Mouse (Mus musculus) left cerebral cortex, adult 18-20 months (tissue): ENCODE results near the gene Cd244a. TPM values are rescaled to one million over a fixed set of nuclear protein-coding genes. Genes with fewer than 3 reads are reported as not detected.

Experiments
- DNase-seq, 2 experiments: peaks; one replicate each; pipeline ENCODE4 v3.0.0; 2021 to 2022; ENCODE audit warnings: low spot score in 2 of 2, mixed read lengths in 1 of 2
- microRNA-seq, 2 experiments: library from miRNA; unstranded; fragments of <30 nt; microRNA quantifications; one replicate each; pipeline ENCODE4 v1.2.0; 2021
- total RNA-seq, 2 experiments: library from RNA; stranded (reverse); gene quantifications; 2 replicates each; pipeline ENCODE4 v1.2.3; 2021

The Cd244a gene
- total RNA-seq, 2 experiments from 2014 or later, result 0.16 TPM; not detected in 1

DNA sequence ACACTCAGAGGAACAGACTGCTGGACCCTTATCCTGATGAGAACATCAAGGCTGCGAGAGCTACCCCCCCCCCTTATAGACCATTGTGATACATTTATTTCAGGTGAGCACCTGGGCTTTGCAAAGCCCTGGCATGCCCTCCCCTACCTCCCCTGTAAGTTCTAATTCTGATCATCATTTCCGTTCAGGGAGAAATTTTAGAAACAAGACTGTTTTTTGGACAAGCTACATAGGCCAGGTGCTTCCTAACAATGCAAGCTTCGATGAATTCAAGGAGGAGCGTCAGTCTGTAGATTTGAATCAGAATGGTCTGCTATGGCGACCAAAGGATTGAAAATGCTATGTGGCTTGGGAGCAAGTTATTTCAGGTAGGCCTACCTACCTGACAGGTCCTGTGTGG lies 88.7 kb downstream of the Cd244a start:
- no peak for DNase-seq

GRCm38 (mm10) chr1:171648840-171649239 lies 89.8 kb downstream of the Cd244a start:
- no peak for DNase-seq

DNA sequence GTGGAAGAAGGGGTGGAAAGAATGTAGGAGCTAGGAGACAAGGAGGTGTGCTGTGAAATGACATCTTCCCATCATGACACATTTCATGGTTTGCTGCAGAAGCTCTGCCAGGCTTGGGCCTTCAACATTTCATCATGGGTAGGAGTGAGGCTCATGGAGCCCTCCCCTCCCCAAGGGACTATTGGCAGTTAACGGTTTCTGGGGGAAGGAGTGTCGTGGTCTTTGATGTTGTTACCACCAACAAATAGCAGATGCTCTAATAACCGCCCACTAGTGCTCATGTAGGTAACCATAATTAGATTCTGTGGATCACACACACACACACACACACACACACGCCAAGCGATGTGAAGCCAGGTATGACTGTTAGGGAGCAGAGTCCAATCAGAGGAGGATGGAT lies 93.7 kb downstream of the Cd244a start, which contains the start of gene Slamf7:
Slamf7 (minus strand) TSS at position 302 of the 400 bp plus-strand sequence.
- no peak for DNase-seq

DNA sequence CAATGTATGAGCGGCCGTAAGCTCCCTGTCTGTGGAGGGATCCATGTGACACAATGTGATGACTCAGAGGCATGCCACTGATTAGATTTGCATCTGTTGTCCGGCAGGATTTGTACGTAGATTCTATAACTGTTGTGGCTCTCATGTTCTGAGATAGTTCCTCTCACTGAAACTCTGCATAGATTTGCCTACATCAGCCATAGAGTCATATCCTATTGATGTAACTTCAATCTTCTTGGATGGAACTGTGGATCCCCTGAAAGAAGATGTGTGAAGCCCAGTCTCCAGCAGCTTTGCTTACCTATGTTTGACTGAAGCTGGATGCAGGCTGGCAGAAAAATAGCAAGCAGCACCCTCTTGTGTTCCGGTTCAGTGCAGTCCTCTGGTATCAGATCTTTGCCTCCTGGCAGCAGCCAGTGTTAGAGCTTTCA lies 99.6 kb downstream of the Cd244a start:
- DNase-seq, result peak; percentile 16 to 43

Small RNAs within 50 kb of the gene (microRNA-seq; reads per million reads assigned to microRNA genes)
- gene Mir7683, result 0 reads per million in 2 experiments

Other genes with a start within 250 kb of the Cd244a start
- gene Dedd, start 230.0 kb upstream of the Cd244a start, total RNA-seq, result 10 to 100 TPM; 43.7 to 43.9 TPM
- 10 to 100 TPM; 43.3 to 47.9 TPM for gene Nit1, start 213.5 kb upstream of the Cd244a start, total RNA-seq
- gene Pfdn2, start 213.5 kb upstream of the Cd244a start, total RNA-seq, result 100 to 1,000 TPM; 189 to 191 TPM
- 1 to 10 TPM; 7.1 to 8.0 TPM for gene Klhdc9, start 198.4 kb upstream of the Cd244a start, total RNA-seq
- gene Nectin4, start 189.1 kb upstream of the Cd244a start, total RNA-seq, result 1 to 10 TPM; 3.6 to 4.7 TPM
- gene Arhgap30, start 170.2 kb upstream of the Cd244a start, total RNA-seq, result 1 to 10 TPM; 2.2 to 2.6 TPM
- gene Usf1, start 147.9 kb upstream of the Cd244a start, total RNA-seq, result 100 to 1,000 TPM in 1 of 2 experiments, 10 to 100 TPM in 1; 99.0 to 105 TPM
- gene Tstd1, start 140.3 kb upstream of the Cd244a start, total RNA-seq, result 1 to 10 TPM; 1.4 to 2.3 TPM
- gene F11r, start 121.7 kb upstream of the Cd244a start, total RNA-seq, result 1 to 10 TPM; 4.5 to 5.4 TPM
- gene Alyref2, start 55.7 kb upstream of the Cd244a start, total RNA-seq, result 1 to 10 TPM; 5.7 to 5.8 TPM
- not detected for gene Itln1, start 23.9 kb upstream of the Cd244a start, total RNA-seq
- not detected for gene Ly9, start 48.2 kb downstream of the Cd244a start, total RNA-seq
- gene Slamf7, start 93.8 kb downstream of the Cd244a start, total RNA-seq, result not detected
- gene Cd48, start 122.8 kb downstream of the Cd244a start, total RNA-seq, result under 1 TPM; 0.51 to 0.77 TPM
- under 1 TPM; 0.44 to 0.66 TPM for gene Slamf1, start 207.9 kb downstream of the Cd244a start, total RNA-seq